Mouse (Mus musculus) embryonic fibroblast, embryonic 13.5 days (primary cell): ENCODE results near the gene Tspan9.

Source experiments
- CTCF ChIP-seq: IDR thresholded peaks from 2 replicates; pipeline ENCODE4 v1.5.1; 2011; ENCODE audit warnings: mild to moderate bottlenecking, control low read depth, low read length, moderate library complexity, borderline replicate concordance; ENCODE audit not compliant: insufficient read depth
- POLR2A ChIP-seq: IDR thresholded peaks from 2 replicates; pipeline ENCODE4 v1.6.1; 2011; ENCODE audit warnings: low read depth, mild to moderate bottlenecking, control low read depth, low read length, moderate library complexity

GRCm38 (mm10) chr6:128116836-128117542 is 26.4 kb downstream of the Tspan9 start:
- TF ChIP-seq CTCF (no peak), POLR2A (no peak)
